Mouse (Mus musculus): ENCODE measurements around the gene Calm1. TPM values are rescaled to one million over a fixed set of nuclear protein-coding genes. Genes with fewer than 3 reads are reported as not detected.
"Not testable (repeated sequence)": the region's sequence is repeated elsewhere in the genome, so short reads cannot be mapped to it uniquely, and the experiment has no call there.

Calm1 gene
- total RNA-seq, 2 experiments from 2014 or later = 282 to 334 TPM

DNA sequence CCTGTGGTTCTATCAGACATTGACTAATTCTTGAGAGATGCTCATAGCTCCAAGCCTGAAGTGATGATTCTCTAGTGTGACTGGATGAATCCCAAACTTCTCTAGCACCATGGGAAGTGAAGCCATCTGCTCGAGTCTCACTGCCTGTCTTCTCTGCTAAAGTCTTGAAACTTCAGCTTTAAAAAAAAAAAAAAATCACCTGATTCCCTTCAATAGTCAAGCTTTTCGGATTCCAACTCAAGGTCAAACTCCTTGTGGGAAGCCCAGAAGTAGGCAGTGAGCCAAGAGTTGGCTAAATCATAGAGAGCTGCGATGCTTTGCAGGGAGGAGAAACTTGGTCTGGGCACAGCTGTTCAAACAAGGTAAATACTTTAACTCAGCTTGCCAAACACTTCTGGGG is 15.5 kb downstream of the Calm1 start:
- intact Hi-C loops (cut with DNase I) = no loop called here

DNA sequence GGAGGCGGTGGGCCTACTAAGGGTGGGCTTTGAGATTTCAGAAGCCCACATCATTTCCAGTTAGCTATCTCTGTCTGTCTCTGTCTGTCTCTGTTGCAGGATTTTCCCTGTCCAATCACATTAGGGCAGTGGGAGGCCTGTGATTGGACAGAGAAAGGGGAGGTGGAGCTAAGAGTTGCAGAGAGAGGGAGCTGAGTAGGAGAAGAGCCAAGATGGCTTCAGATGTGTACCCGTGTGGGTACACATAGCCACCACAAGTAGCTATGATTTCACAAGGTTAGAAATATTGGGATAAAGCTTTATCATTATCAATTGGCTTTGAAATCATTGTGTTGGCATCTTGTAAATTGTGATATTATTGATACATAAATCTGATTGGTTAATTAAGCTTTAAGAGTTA is 17.9 kb downstream of the Calm1 start:
- intact Hi-C loops (cut with DNase I); DNase-seq: not testable (repeated sequence)

More for the DNA sequence above, 15.5 kb downstream of the Calm1 start:
- no peak for DNase-seq

DNA sequence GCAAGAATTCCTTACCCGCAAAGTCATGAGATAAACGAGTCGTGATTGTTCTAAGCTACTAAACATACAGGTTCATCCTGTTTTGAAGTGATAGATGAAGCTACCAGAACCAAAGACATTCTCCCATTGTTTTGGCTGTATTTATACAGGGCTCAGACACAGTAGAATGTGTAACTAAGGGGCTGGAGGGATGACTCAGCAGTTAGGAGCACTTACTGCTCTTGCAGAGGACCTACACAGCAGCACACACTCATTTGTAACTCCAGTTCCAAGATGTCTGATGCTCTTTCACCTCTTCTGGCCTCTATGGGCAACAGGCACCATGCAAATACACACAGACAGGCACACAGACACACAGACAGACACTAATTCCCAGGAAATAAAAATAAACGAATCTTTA is 20.8 kb downstream of the Calm1 start:
- intact Hi-C loops (cut with DNase I) = no loop called here
- DNase-seq = no peak

DNA sequence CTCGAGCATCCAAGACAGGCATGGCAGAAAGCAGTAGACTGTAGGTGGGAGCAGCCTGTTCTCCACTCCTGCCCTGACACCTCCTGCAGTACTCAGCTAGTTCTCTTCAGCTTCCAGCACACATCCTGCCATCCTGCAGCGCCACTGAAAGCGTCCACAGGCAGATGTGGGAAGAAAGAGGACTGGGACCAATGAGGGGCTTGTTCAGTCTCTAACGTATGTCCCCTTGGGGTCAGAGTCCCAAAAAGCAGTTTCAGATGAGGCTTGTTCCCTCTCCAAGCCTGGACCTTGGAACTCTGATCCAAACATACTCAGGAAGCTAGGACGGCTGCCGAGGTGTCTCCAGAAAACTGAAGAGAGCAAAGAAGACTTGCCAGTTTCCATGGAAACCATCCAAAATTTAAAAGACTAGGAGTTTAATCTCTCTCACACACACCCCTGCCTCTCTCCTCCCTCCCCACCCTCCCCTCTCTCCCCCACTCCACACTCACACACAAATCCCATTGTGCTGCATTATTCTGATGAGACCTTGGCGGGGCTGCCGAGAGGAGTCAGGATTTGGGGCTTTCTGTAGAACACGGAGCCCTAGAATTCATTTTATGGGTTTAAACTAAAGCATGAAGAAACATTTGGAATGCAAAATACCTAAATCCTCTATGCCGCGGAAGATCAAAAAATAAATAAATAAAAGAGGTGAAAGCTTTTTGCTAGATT is 22.5 kb downstream of the Calm1 start:
- intact Hi-C loops (cut with DNase I) = no loop called here
- no peak for DNase-seq

DNA sequence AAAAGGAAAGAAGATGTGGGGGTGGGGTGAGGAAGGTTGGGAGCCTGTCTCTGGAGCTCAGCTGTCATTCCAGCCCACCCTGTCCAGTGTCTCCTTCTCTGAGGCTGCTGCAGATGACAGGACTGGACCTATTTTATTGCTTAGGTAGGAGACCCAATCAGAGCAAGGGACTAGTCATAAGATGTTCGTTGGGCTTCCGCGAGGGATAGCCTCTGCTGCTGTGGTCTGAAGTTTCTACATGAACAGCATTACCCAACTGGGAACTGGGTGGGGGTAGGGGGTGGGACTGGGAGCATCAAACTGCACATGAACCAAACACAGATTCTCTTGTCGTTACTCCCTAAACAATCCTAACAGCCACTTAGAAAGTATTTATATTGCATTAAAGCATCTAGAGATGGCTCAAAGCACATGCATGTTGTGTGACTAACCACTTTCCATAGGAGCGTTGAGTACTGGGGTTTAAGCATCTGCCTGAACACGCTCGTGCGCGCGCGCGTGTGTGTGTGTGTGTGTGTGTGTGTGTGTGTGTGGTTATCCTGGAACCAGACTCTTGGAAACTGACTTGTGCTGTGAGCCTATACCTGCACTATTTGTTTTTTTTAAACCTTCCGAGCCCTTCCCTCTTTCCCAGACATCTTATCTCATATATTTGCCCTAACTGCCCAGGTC is 23.2 kb downstream of the Calm1 start:
- intact Hi-C loops (cut with DNase I) = no loop called here

DNA sequence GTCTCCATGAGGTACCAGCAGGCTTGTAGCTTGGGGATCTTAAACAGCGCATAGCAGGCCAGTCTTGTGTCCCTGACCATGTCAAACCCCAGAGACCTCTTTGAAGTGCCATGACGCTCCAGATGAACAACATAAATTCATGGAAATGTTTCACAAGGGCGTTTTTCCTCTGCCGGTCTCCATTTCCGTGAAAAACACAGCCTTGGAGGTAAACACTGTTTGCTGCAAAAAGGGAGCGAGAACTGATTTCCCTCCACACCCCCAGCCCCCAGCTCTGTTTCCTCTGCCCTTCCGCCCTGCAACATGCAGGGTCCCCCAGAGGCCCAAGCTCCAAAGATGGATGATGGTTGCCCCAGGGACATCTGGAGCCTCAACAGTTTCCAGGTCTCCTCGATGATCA is 24.3 kb downstream of the Calm1 start:
- intact Hi-C loops (cut with DNase I) = no loop called here
- peak in 1 of 2 experiments; percentile 22 for DNase-seq

More for the DNA sequence above, 23.2 kb downstream of the Calm1 start:
- no peak for DNase-seq

DNA sequence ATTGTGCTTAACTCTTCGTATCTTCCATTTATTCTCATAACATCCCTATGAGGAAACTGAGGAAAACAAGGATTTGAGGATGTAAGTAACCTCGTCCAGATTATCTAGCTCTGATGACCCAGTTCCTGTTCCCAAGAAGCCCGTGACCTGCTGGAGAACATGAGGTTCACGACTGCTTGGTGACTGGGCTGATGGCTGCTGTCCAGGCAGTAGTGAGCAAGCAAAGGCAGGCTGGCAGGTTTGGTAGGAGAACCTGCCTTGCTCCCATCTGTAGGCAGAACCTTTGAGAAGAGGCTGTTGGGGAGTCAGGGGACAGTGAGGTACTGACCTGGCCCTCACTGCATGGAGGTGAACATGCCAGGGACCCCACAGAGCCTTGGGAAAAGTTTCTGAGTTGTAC is 26.0 kb downstream of the Calm1 start:
- intact Hi-C loops (cut with DNase I) = loop anchor here (5.0 kb wide), 1 partner anchor 47 kb away; no protein-coding TSS in a partner anchor
- no peak for DNase-seq

DNA sequence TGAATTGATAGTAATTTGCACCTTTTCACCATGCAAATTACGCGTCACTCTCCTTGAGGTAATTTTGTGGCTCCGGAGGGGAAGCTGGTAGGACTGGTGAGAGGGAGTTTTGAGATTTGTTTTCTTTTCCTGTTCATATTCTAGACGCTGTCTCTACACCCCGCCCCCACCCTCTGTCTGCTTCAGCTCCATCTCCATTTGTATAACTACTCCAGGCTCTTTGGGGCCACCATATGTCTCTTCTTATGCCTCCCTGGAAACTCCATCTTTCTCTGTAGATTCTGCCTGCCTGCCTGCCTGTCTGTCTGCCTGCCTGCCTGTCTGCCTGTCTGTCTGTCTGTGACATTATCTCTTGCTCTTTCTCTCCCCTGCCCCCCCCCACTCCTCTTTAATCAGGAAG is 26.8 kb downstream of the Calm1 start:
- intact Hi-C loops (cut with DNase I) = loop anchor here (5.0 kb wide), 1 partner anchor 46 kb away; no protein-coding TSS in a partner anchor
- DNase-seq = no peak

DNA sequence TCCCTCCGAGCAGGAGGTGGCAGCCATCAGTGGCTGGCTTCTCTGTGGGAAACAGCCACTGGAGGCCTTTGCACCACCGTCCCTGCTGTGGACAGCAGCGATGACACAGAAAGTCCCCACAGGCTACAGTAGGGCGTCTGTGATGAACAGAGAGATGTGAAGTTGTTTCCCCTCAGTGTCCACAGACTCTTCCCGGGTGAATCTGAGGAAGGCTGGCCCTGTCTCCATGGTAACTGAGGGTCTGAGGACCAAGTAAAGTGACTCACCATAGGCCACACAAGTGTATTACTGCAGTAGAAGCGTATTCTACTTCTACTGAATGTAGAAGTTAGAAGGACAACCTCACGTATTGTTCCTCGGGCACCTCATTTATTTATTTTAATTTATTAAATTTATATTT is 27.4 kb downstream of the Calm1 start:
- intact Hi-C loops (cut with DNase I) = loop anchor here (5.0 kb wide), 1 partner anchor 46 kb away; no protein-coding TSS in a partner anchor

DNA sequence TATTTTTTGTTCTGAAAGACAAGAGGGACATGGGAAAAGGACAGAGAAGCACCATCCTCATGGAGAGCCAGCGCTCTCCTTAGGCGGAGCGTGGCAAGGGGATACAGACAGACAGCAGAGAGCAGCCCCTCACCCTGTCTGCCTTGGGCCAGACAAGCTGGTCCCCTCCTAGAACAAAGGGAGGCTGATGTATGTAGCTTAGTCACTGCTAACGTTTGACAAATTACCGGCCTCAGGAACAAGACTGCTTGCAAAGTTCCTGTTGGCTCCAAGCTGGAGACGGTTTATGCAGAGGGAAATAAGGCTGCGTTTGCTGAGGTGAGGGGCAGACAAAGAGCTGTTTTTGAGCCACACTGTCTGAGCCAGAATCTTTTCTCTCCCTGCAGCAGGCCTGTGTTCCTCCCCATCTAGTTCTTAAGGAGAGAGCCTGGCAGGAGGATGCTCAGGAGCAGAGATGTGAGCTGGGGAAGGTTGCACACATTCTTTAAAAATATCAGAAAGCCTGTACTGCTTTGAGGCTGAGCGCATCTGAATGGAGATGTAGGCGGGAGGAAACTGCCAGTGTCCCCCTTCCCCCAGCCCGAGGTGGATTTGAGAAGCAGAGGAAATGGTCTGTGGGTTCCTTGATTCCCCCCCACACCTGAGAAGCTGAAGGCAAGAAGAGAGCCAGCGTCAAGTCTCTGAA is 28.9 kb downstream of the Calm1 start:
- intact Hi-C loops (cut with DNase I) = loop anchor here (5.0 kb wide), 1 partner anchor 44 kb away; no protein-coding TSS in a partner anchor
- no peak for DNase-seq

More for the DNA sequence above, 27.4 kb downstream of the Calm1 start:
- DNase-seq = no peak

DNA sequence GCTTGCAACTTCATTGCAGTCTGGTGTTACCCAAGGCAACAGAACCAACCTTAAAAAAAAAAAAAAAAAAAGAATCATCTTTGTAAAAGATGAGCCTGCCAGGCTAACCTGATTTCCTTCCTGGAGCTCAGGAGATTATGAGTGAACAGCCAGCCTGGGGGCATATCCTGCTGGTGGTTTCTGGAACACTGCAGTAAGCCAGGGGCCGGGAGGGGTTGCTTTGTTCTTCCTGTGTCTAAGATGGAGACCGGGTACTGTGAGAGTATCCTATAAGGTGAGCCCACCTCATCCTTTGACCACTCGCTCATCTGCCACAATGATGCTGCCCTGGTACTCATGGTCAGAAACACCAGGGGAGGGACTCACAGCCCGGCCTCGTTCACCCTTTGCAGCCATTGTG is 35.0 kb downstream of the Calm1 start:
- intact Hi-C loops (cut with DNase I) = no loop called here
- DNase-seq = no peak

DNA sequence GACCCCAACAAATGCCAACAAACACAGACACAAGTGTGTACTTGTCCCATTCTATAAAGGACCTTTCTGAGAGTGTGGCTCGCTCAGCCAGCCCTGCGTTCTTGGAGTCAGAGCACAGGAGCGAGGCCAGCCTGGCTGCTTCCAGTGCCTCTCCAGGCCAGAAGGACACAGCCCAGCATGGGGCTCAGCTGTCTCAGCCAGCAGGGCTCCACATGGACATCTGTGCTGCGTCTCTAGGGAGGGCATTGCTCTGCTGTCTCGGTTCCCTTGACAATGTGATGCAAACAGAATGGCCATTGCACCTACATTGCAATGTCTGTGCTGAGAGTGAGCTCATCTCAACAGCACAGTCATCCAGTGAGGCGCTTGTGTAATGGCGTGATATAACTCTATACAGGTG is 35.7 kb downstream of the Calm1 start:
- intact Hi-C loops (cut with DNase I) = no loop called here
- peak in 1 of 2 experiments; percentile 17 for DNase-seq

DNA sequence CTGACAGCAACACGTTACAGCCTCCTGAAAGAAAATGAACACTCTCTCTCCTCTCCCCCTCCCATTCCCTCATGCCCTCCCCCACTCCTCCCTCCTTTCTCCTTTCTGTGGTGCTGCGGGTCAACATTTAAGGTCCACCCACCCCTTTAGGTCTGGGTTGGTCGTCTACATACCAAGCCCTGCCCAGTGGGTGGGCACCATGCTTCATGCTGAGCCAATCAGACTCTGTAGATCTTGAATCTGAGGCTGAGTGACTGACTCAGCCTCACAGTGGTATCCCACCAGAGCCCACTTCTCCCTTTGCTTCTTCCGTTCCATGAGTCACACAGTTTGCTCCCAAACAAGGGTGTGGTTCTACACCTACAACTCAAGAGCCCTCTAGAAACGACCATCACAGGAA is 36.2 kb downstream of the Calm1 start:
- intact Hi-C loops (cut with DNase I) = no loop called here
- DNase-seq = no peak

DNA sequence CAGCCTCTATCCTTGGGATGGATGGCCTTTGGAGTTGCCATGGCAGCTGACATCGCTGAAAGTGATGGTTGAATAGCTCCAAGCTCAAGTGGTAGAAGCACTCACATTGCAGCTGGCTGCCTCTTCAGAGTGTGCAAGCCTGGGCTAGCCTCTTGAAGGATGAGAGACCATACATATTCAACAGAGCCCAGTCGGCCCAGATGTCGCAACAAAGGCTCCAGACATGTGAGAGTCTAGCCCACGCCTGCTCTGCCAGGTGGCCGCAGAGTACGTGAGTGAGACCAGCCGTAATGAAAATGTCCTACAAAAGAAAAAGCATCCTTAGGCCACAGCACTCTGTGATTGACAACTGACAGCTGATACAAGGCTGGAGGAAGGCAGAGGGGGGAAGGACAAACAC is 40.2 kb downstream of the Calm1 start:
- intact Hi-C loops (cut with DNase I) = no loop called here
- no peak for DNase-seq

DNA sequence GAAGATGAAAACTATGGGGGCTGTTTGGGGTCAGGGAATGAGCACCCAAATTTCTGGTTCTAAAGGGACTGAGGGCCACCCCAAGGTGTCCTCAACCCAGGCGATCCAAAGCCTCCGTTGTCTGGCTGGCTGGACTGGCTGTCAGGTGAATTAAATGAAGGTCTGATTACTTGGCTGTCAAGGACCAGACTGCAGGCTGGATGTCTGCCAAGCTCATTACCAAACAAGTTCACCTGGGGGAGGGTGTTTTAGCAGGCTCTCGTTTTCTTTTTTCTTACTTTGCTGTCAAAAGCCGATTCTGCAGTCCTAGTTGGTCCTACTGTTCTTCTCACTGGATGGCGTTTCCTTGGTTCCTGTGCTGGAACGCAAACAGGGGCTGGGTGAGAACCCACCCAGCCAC is 40.6 kb downstream of the Calm1 start:
- no peak for DNase-seq
- intact Hi-C loops (cut with DNase I) = no loop called here

DNA sequence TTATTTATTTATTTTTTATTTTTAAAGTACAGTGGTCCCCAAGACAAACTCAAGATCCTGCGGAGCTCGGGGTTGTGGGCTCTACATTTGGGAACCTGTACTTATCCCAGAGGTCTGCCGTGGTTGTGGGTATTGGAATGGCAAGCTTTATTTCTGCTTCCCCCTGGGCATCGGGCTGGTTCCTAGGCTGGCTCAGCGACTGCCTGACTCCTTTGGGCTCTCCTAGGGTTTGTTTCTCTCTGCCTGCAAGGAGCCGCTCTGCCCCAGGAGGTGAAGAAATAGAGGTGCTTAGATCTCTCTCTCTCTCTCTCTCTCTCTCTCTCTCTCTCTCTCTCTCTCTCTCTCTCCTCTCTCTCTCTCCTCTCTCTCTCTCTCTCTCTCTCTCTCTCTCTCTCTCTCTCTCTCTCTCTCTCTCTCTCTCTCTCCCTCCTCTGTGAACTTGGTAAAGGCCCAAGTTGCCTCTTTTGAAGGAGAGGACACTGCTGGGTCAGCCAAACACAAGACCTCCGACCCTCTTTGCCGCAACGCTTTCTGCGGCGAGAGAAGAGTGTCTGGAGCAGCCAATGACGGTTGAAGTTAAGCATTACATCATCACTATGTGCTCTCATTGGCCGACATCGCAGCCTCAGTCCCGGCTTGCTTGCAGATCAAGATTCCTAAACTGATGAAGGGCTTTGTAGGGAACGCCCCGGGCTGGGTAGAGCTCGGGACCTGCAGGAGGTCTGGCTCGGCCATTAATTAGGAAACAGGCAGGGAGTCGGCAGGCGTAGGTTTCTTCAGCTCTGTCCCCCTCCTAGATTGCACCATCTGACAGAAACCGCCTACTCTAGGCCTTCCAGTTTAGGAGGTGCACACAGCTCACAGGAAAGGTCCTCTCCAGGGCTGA is 42.9 kb downstream of the Calm1 start:
- intact Hi-C loops (cut with DNase I) = no loop called here
- DNase-seq = peak; percentile 42 to 44

DNA sequence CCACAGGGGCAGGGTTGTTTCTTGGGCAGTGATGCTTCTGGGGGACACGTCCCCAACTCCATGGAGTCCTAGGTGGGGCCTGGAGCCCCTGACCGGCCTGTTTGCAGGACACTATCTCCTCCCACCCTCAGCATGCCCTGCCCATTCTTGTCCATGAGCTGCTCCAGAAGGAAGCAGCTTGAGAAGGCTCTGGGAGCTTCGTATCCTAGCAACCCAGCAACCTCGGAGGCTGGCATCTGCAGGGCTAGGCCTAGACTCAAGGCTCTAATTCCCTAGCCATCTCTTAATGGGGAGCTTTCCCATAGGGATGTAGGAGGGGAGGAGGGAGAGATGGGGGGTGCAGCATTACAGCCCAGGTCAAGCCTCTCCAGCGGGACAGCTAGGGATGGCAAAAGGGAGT is 45.3 kb downstream of the Calm1 start:
- DNase-seq = no peak
- intact Hi-C loops (cut with DNase I) = no loop called here

DNA sequence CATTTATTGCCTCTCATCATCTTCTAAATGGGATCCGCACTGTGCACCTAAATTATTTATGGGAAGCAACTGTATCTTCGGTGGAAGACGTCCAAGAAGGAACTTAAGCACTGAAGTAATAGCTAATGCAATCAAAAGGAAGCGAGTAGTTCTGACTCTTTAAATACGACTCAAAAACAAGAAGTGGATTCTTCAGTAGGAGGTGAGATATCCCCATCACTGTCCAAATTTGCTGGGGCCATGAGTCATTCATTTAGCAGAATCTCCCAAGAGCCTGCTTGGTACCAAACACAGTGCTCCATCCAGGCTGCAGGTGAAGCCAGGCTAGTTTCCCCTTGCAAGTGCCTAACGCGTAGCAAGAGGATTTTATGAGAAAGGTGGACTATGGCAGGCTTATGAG is 49.9 kb downstream of the Calm1 start:
- intact Hi-C loops (cut with DNase I) = no loop called here
- DNase-seq = no peak

DNA sequence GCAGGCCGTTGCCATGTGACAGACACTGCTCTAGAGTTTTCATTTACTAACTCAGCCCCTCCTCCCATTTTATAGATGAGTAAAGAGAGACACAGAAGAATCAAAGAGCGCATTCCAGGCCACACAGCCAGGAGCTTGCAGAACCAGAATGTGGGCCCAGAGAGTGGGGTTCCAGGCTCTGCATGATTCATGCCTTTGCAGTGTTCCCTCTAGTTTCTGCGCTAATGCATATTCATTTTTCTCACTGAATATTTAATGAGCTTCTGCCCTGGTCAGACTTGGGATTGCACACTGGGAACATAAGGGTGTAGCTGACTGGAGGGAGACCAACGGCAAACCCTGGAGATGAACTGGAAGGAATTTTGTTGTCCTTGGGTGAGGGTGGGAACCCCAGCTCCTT is 55.2 kb downstream of the Calm1 start:
- DNase-seq = no peak
- intact Hi-C loops (cut with DNase I) = no loop called here

DNA sequence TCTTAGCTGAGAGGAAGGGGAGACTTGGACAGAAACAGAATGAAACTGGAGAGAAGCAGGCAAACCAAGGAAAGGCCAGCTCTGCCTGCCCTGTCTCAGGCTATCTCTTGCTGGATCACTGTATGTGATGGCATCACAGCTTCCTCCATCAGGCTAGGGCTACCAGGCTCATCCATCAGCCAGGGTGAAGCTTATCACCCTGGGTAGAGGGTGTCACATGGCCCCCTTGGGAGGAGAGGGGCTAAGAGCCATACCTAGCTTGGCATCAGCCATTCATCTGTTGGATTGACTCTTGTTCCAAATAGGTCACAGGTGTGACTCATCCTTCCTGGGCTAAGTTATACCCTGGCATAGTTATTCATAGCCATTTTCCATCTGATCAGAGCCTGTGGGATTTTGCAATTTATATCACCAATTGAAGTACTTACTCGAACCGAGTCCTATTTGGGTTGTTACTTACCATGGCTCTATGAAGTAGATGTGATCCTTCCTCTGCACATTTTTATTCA is 56.3 kb downstream of the Calm1 start:
- no peak for DNase-seq
- intact Hi-C loops (cut with DNase I) = no loop called here
